Mouse (Mus musculus): Measurements from ENCODE around the gene Arhgap10.

Arhgap10 gene

GRCm38 (mm10) chr8:77228688-77229087, 289.1 kb downstream of the Arhgap10 start:
- DNase-seq (ENCODE audit: low spot score in 2 of 2) = no peak

- no peak for DNase-seq (ENCODE audit: low spot score in 2 of 2)
Observed at GRCm38 (mm10) chr8:77227742-77228141, 290.0 kb downstream of the Arhgap10 start.

GRCm38 (mm10) chr8:77223123-77223522, 294.6 kb downstream of the Arhgap10 start:
- DNase-seq (ENCODE audit: low spot score in 2 of 2) = no peak

- DNase-seq (ENCODE audit: low spot score in 2 of 2) = no peak
Observed at GRCm38 (mm10) chr8:77215191-77215590, 302.6 kb downstream of the Arhgap10 start.

GRCm38 (mm10) chr8:77214665-77215064, 303.1 kb downstream of the Arhgap10 start:
- no peak for DNase-seq (ENCODE audit: low spot score in 2 of 2)

GRCm38 (mm10) chr8:77213893-77214464, 303.8 kb downstream of the Arhgap10 start:
- DNase-seq (ENCODE audit: low spot score in 2 of 2) = no peak

- no peak for DNase-seq (ENCODE audit: low spot score in 2 of 2)
Observed at GRCm38 (mm10) chr8:77209297-77209696, 308.5 kb downstream of the Arhgap10 start.

All from urinary bladder, postnatal 36 days (tissue).